Mouse (Mus musculus) heart, embryonic 11.5 days (tissue): ENCODE results near the gene Chd1l. TPM values are rescaled to one million over a fixed set of nuclear protein-coding genes. Genes with fewer than 3 reads are reported as not detected.

Experiments used
- ATAC-seq: fragments of 200-750 bp; cut with Nextera tagmentation; replicated peaks from 2 replicates; pipeline ENCODE4 v1.8.0; 2017; ENCODE audit warnings: moderate library complexity; ENCODE audit not compliant: insufficient number of reproducible peaks, low FRiP score, low TSS enrichment
- H3K27ac ChIP-seq: fragments of 300-500 bp; sonication (generic); 2 replicates; pipeline ENCODE4 v1.5.1; 2014; ENCODE audit warnings: mild to moderate bottlenecking, low read depth, low read length
- H3K27me3 ChIP-seq: fragments of 300-500 bp; sonication (generic); 2 replicates; pipeline ENCODE4 v1.6.1; 2014; ENCODE audit warnings: mild to moderate bottlenecking, low read length, mixed read lengths; ENCODE audit not compliant: control insufficient read depth, insufficient read depth
- H3K36me3 ChIP-seq: fragments of 300-500 bp; sonication (generic); 2 replicates; pipeline ENCODE4 v1.6.1; 2014; ENCODE audit warnings: mild to moderate bottlenecking, low read length, moderate library complexity, mixed read lengths; ENCODE audit not compliant: control insufficient read depth, insufficient read depth
- H3K4me1 ChIP-seq: fragments of 300-500 bp; sonication (generic); 2 replicates; pipeline ENCODE4 v1.6.1; 2014; ENCODE audit warnings: low read length; ENCODE audit not compliant: control insufficient read depth, insufficient read depth
- H3K4me2 ChIP-seq: fragments of 300-500 bp; sonication (generic); 2 replicates; pipeline ENCODE4 v1.6.1; 2014; ENCODE audit warnings: mild to moderate bottlenecking, moderate library complexity
- H3K4me3 ChIP-seq: fragments of 300-500 bp; sonication (generic); 2 replicates; pipeline ENCODE4 v1.5.1; 2014; ENCODE audit warnings: low read depth, low read length
- H3K9ac ChIP-seq: fragments of 300-500 bp; sonication (generic); 2 replicates; pipeline ENCODE4 v1.6.1; 2014; ENCODE audit warnings: mild to moderate bottlenecking, low read depth, low read length, moderate library complexity
- H3K9me3 ChIP-seq: fragments of 300-500 bp; sonication (generic); replicated peaks from 2 replicates; pipeline ENCODE4 v1.6.1; 2016; ENCODE audit warnings: low read length; ENCODE audit not compliant: control insufficient read depth
- WGBS: fragments of 180-500 bp; shearing (Covaris S2); extraction: QIAGEN DNeasy Blood & Tissue Kit; methylation state at CpG from one replicate; pipeline ENCODE4 v1.1.7; 2014; ENCODE audit not compliant: insufficient replicate concordance; 5-methylcytosine and 5-hydroxymethylcytosine counted together
- polyA plus RNA-seq: library from polyadenylated mRNA; unstranded; fragments of >200 nt; fragmentation: Nextera tagmentation; extraction: Ambion mirVana; gene quantifications from 2 replicates; pipeline ENCODE4 v1.2.1, GENCODE M21; 2014

Chd1l gene
- polyA plus RNA-seq, 1 experiment from 2014 or later: 14.5 TPM

- WGBS: 80% methylated on average over 8 of the region's 8 CpGs
- Histone ChIP-seq H3K9ac (no peak overlapping the region), H3K4me3 (no peak overlapping the region), H3K27ac (no peak overlapping the region), H3K36me3 (no peaks in the 10 kb centered on the region; the same call in 1 of the 2 replicates), H3K4me2 (no peak overlapping the region), H3K9me3 (no peaks in the 10 kb centered on the region), H3K4me1 (no peaks in the 10 kb centered on the region), H3K27me3 (no peaks in the 10 kb centered on the region)
- no peak for ATAC-seq
Measured at GRCm38 (mm10) chr3:97525458-97525857, 84.5 kb downstream of the Chd1l start.

- Histone ChIP-seq H3K4me3 (no peak overlapping the region), H3K4me1 (no peaks in the 10 kb centered on the region), H3K9me3 (no peaks in the 10 kb centered on the region), H3K27me3 (no peaks in the 10 kb centered on the region), H3K27ac (no peak overlapping the region), H3K9ac (no peak overlapping the region), H3K4me2 (no peak overlapping the region), H3K36me3 (no peaks in the 10 kb centered on the region; the same call in 1 of the 2 replicates)
- no peak for ATAC-seq
- WGBS: 75% methylated on average over 5 of the region's 5 CpGs
Measured at GRCm38 (mm10) chr3:97524835-97525234, 85.2 kb downstream of the Chd1l start.

GRCm38 (mm10) chr3:97521946-97522731 lies 87.9 kb downstream of the Chd1l start:
- 74% methylated on average over 13 of the region's 13 CpGs for WGBS
- no peaks in the 10 kb centered on the region for H3K4me1 ChIP-seq
- ATAC-seq: no peak

GRCm38 (mm10) chr3:97519883-97520282 lies 90.1 kb downstream of the Chd1l start:
- H3K27me3 ChIP-seq: no peaks in the 10 kb centered on the region
- H3K4me3 ChIP-seq: no peak overlapping the region
- 90% methylated on average over 11 of the region's 11 CpGs for WGBS
- no peaks in the 10 kb centered on the region for H3K36me3 ChIP-seq
- H3K9me3 ChIP-seq: no peaks in the 10 kb centered on the region; the same call in 1 of the 2 replicates
- H3K4me2 ChIP-seq: no peak overlapping the region
- no peak overlapping the region for H3K9ac ChIP-seq
- no peaks in the 10 kb centered on the region for H3K4me1 ChIP-seq
- no peak overlapping the region for H3K27ac ChIP-seq
- ATAC-seq: no peak

More at GRCm38 (mm10) chr3:97521946-97522731, 87.9 kb downstream of the Chd1l start:
- Histone ChIP-seq H3K9me3 (no peaks in the 10 kb centered on the region; the same call in 1 of the 2 replicates), H3K9ac (no peak overlapping the region), H3K27ac (no peak overlapping the region), H3K4me2 (no peak overlapping the region), H3K36me3 (no peaks in the 10 kb centered on the region; the same call in 1 of the 2 replicates), H3K27me3 (no peaks in the 10 kb centered on the region), H3K4me3 (no peak overlapping the region)

- no peak for ATAC-seq
- Histone ChIP-seq H3K27me3 (no peaks in the 10 kb centered on the region), H3K4me2 (no peak overlapping the region), H3K9me3 (no peaks in the 10 kb centered on the region), H3K9ac (no peak overlapping the region), H3K27ac (no peak overlapping the region), H3K4me3 (no peak overlapping the region), H3K36me3 (no peaks in the 10 kb centered on the region), H3K4me1 (no peaks in the 10 kb centered on the region)
- WGBS: 78% methylated on average over 3 of the region's 3 CpGs
Measured at GRCm38 (mm10) chr3:97512296-97512695, 97.7 kb downstream of the Chd1l start.

Other genes with a start within 250 kb of the Chd1l start
- gene Olfr1402, start 188.2 kb downstream of the Chd1l start, polyA plus RNA-seq: not detected in 2 replicates
- gene Fmo5, start 18.6 kb upstream of the Chd1l start, polyA plus RNA-seq: 2.8 and 3.1 TPM in 2 replicates
- gene Prkab2, start 48.0 kb upstream of the Chd1l start, polyA plus RNA-seq: 16.0 and 23.3 TPM in 2 replicates
- not detected in 2 replicates for gene Gm17651, start 64.5 kb upstream of the Chd1l start, polyA plus RNA-seq